Mouse (Mus musculus): ENCODE results near the gene Cyb561d1.

DNA sequence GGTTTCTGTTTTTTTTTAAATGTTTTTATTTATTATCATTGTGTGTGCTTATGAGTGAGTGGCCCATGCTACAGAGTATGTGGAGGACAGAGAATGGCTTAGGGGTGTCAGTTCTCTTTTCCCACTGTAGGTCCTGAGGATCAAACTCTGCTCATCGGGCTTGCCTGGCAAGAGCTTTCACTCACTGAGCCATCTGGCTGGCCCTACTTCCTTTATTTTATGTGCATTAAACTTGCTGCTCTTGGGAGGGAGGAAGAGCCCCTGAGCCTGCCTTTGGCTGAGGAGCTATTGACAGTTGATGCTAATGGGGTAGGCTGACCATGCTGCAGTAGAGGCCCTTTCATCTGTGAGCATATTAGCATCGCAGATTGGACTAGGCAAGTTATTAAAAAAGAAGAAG lies 45.8 kb upstream of the Cyb561d1 start:
- TF ChIP-seq CTCF (IDR thresholded peaks at IDR 0.05; ENCODE audit: insufficient read depth, low read length): no peak
- no peak for TF ChIP-seq POLR2A (IDR thresholded peaks at IDR 0.05; ENCODE audit: borderline replicate concordance, extremely low read depth, low read depth, low read length)

All from lung, adult 2 months (tissue).